Mouse (Mus musculus): Measurements from ENCODE around the gene Galntl6. TPM values are rescaled to one million over a fixed set of nuclear protein-coding genes. Genes with fewer than 3 reads are reported as not detected.

Galntl6 gene
- polyA plus RNA-seq, 1 experiment: not detected

GRCm38 (mm10) chr8:57965508-57965907 is 946.9 kb downstream of the Galntl6 start:
- DNase-seq (ENCODE audit: low read depth): no peak

GRCm38 (mm10) chr8:57962286-57963110 is 949.9 kb downstream of the Galntl6 start:
- no peak for DNase-seq (ENCODE audit: low read depth)

- no peak for DNase-seq (ENCODE audit: low read depth)
Measured at GRCm38 (mm10) chr8:57959136-57959535, 953.3 kb downstream of the Galntl6 start.

- no peak for DNase-seq (ENCODE audit: low read depth)
Measured at GRCm38 (mm10) chr8:57958121-57958901, 954.1 kb downstream of the Galntl6 start.

- DNase-seq (ENCODE audit: low read depth): no peak
Measured at GRCm38 (mm10) chr8:57955501-57955900, 956.9 kb downstream of the Galntl6 start.

GRCm38 (mm10) chr8:57941113-57941512 is 971.3 kb downstream of the Galntl6 start:
- DNase-seq (ENCODE audit: low read depth): no peak

GRCm38 (mm10) chr8:57939856-57940420 is 972.5 kb downstream of the Galntl6 start:
- DNase-seq (ENCODE audit: low read depth): no peak

GRCm38 (mm10) chr8:57939177-57939855 is 973.1 kb downstream of the Galntl6 start:
- DNase-seq (ENCODE audit: low read depth): no peak

- no peak for DNase-seq (ENCODE audit: low read depth)
Measured at GRCm38 (mm10) chr8:57927074-57927473, 985.4 kb downstream of the Galntl6 start.

- DNase-seq (ENCODE audit: low read depth): no peak
Measured at GRCm38 (mm10) chr8:57923556-57923955, 988.9 kb downstream of the Galntl6 start.

GRCm38 (mm10) chr8:57923130-57923529 is 989.3 kb downstream of the Galntl6 start:
- no peak for DNase-seq (ENCODE audit: low read depth)

GRCm38 (mm10) chr8:57922214-57923070 is 990.0 kb downstream of the Galntl6 start:
- no peak for DNase-seq (ENCODE audit: low read depth)

- no peak for DNase-seq (ENCODE audit: low read depth)
Measured at GRCm38 (mm10) chr8:57920326-57920903, 992.0 kb downstream of the Galntl6 start.

- no peak for DNase-seq (ENCODE audit: low read depth)
Measured at GRCm38 (mm10) chr8:57918720-57919640, 993.5 kb downstream of the Galntl6 start.

GRCm38 (mm10) chr8:57893360-57893759 is 1019.1 kb downstream of the Galntl6 start:
- DNase-seq (ENCODE audit: low read depth): no peak

GRCm38 (mm10) chr8:57892115-57892514 is 1020.3 kb downstream of the Galntl6 start:
- no peak for DNase-seq (ENCODE audit: low read depth)

- no peak for DNase-seq (ENCODE audit: low read depth)
Measured at GRCm38 (mm10) chr8:57890159-57890558, 1022.3 kb downstream of the Galntl6 start.

- DNase-seq (ENCODE audit: low read depth): no peak
Measured at GRCm38 (mm10) chr8:57888831-57889230, 1023.6 kb downstream of the Galntl6 start.

- DNase-seq (ENCODE audit: low read depth): no peak
Measured at GRCm38 (mm10) chr8:57879452-57879851, 1033.0 kb downstream of the Galntl6 start.
